Mouse (Mus musculus): ENCODE measurements at regions not wholly inside any gene's neighbourhood (a gene's known extent, or its start where the extent isn't known, plus 50 kb on each side); places are given as distances from the start of the nearest gene placed in this dataset.

GRCm38 (mm10) chr3:61064720-61065119 lies 62.1 kb downstream of the P2ry1 start:
- no peak overlapping the region for H3K9ac ChIP-seq (ENCODE audit: low read depth, low read length)
- no peaks in the 10 kb centered on the region for H3K4me1 ChIP-seq (ENCODE audit: control insufficient read depth, insufficient read depth, low read length)
- no peak for ATAC-seq
- H3K4me2 ChIP-seq (ENCODE audit: low read length) = no peak overlapping the region
- H3K9me3 ChIP-seq (replicated peaks; ENCODE audit: control insufficient read depth, low read length, poor library complexity, severe bottlenecking) = no peaks in the 10 kb centered on the region
- H3K4me3 ChIP-seq (ENCODE audit: low read depth, low read length) = no peak overlapping the region
- no peaks in the 10 kb centered on the region for H3K27me3 ChIP-seq (ENCODE audit: control insufficient read depth, insufficient read depth, low read depth, low read length)
- no peak overlapping the region for H3K27ac ChIP-seq (ENCODE audit: low read length)
- 83% methylated on average over 1 of the region's 1 CpGs for WGBS
- H3K36me3 ChIP-seq (ENCODE audit: control insufficient read depth, insufficient read depth, low read length) = no peaks in the 10 kb centered on the region

GRCm38 (mm10) chr3:61067067-61067466 lies 64.5 kb downstream of the P2ry1 start:
- H3K4me1 ChIP-seq (ENCODE audit: control insufficient read depth, insufficient read depth, low read length) = no peaks in the 10 kb centered on the region
- no peaks in the 10 kb centered on the region for H3K27me3 ChIP-seq (ENCODE audit: control insufficient read depth, insufficient read depth, low read depth, low read length)
- H3K27ac ChIP-seq (ENCODE audit: low read length) = no peak overlapping the region
- no peak overlapping the region for H3K4me3 ChIP-seq (ENCODE audit: low read depth, low read length)
- no peaks in the 10 kb centered on the region for H3K36me3 ChIP-seq (ENCODE audit: control insufficient read depth, insufficient read depth, low read length)
- ATAC-seq = no peak
- no peak overlapping the region for H3K4me2 ChIP-seq (ENCODE audit: low read length)
- no peak overlapping the region for H3K9ac ChIP-seq (ENCODE audit: low read depth, low read length)
- WGBS = 44% methylated on average over 1 of the region's 1 CpGs
- H3K9me3 ChIP-seq (replicated peaks; ENCODE audit: control insufficient read depth, low read length, poor library complexity, severe bottlenecking) = no peaks in the 10 kb centered on the region

- Histone ChIP-seq H3K4me1 (ENCODE audit: control insufficient read depth, insufficient read depth, low read length) (no peaks in the 10 kb centered on the region), H3K27me3 (ENCODE audit: control insufficient read depth, insufficient read depth, low read depth, low read length) (no peaks in the 10 kb centered on the region), H3K9me3 (replicated peaks; ENCODE audit: control insufficient read depth, low read length, poor library complexity, severe bottlenecking) (no peaks in the 10 kb centered on the region), H3K4me2 (ENCODE audit: low read length) (no peak overlapping the region), H3K4me3 (ENCODE audit: low read depth, low read length) (no peak overlapping the region), H3K36me3 (ENCODE audit: control insufficient read depth, insufficient read depth, low read length) (no peaks in the 10 kb centered on the region), H3K9ac (ENCODE audit: low read depth, low read length) (no peak overlapping the region), H3K27ac (ENCODE audit: low read length) (no peak overlapping the region)
- ATAC-seq = no peak
These were observed 65.6 kb downstream of the P2ry1 start for GRCm38 (mm10) chr3:61068229-61068628.

GRCm38 (mm10) chr3:61071041-61071440 lies 68.4 kb downstream of the P2ry1 start:
- ATAC-seq = no peak

GRCm38 (mm10) chr3:61072330-61072729 lies 69.7 kb downstream of the P2ry1 start:
- no peaks in the 10 kb centered on the region for H3K36me3 ChIP-seq (ENCODE audit: control insufficient read depth, insufficient read depth, low read length)
- 94% methylated on average over 1 of the region's 1 CpGs for WGBS
- no peak overlapping the region for H3K4me2 ChIP-seq (ENCODE audit: low read length)
- no peak overlapping the region for H3K4me3 ChIP-seq (ENCODE audit: low read depth, low read length)
- no peak for ATAC-seq
- no peaks in the 10 kb centered on the region for H3K9me3 ChIP-seq (replicated peaks; ENCODE audit: control insufficient read depth, low read length, poor library complexity, severe bottlenecking)
- no peak overlapping the region for H3K27ac ChIP-seq (ENCODE audit: low read length)
- H3K4me1 ChIP-seq (ENCODE audit: control insufficient read depth, insufficient read depth, low read length) = no peaks in the 10 kb centered on the region
- H3K9ac ChIP-seq (ENCODE audit: low read depth, low read length) = no peak overlapping the region
- no peaks in the 10 kb centered on the region for H3K27me3 ChIP-seq (ENCODE audit: control insufficient read depth, insufficient read depth, low read depth, low read length)

More at GRCm38 (mm10) chr3:61071041-61071440, 68.4 kb downstream of the P2ry1 start:
- H3K4me1 ChIP-seq (ENCODE audit: control insufficient read depth, insufficient read depth, low read length) = no peaks in the 10 kb centered on the region
- H3K27me3 ChIP-seq (ENCODE audit: control insufficient read depth, insufficient read depth, low read depth, low read length) = no peaks in the 10 kb centered on the region
- H3K4me2 ChIP-seq (ENCODE audit: low read length) = no peak overlapping the region
- no peak overlapping the region for H3K27ac ChIP-seq (ENCODE audit: low read length)
- no peaks in the 10 kb centered on the region for H3K36me3 ChIP-seq (ENCODE audit: control insufficient read depth, insufficient read depth, low read length)
- WGBS = 96% methylated on average over 1 of the region's 1 CpGs
- no peak overlapping the region for H3K9ac ChIP-seq (ENCODE audit: low read depth, low read length)
- H3K9me3 ChIP-seq (replicated peaks; ENCODE audit: control insufficient read depth, low read length, poor library complexity, severe bottlenecking) = no peaks in the 10 kb centered on the region
- H3K4me3 ChIP-seq (ENCODE audit: low read depth, low read length) = no peak overlapping the region

GRCm38 (mm10) chr3:61073103-61073502 lies 70.5 kb downstream of the P2ry1 start:
- no peak overlapping the region for H3K9ac ChIP-seq (ENCODE audit: low read depth, low read length)
- 96% methylated on average over 1 of the region's 1 CpGs for WGBS
- H3K36me3 ChIP-seq (ENCODE audit: control insufficient read depth, insufficient read depth, low read length) = no peaks in the 10 kb centered on the region
- H3K4me2 ChIP-seq (ENCODE audit: low read length) = no peak overlapping the region
- H3K4me3 ChIP-seq (ENCODE audit: low read depth, low read length) = no peak overlapping the region
- no peak overlapping the region for H3K27ac ChIP-seq (ENCODE audit: low read length)
- H3K4me1 ChIP-seq (ENCODE audit: control insufficient read depth, insufficient read depth, low read length) = no peaks in the 10 kb centered on the region
- no peaks in the 10 kb centered on the region for H3K9me3 ChIP-seq (replicated peaks; ENCODE audit: control insufficient read depth, low read length, poor library complexity, severe bottlenecking)
- ATAC-seq = no peak
- no peaks in the 10 kb centered on the region for H3K27me3 ChIP-seq (ENCODE audit: control insufficient read depth, insufficient read depth, low read depth, low read length)

- Histone ChIP-seq H3K4me2 (ENCODE audit: low read length) (no peak overlapping the region), H3K36me3 (ENCODE audit: control insufficient read depth, insufficient read depth, low read length) (no peaks in the 10 kb centered on the region), H3K4me1 (ENCODE audit: control insufficient read depth, insufficient read depth, low read length) (no peaks in the 10 kb centered on the region), H3K27me3 (ENCODE audit: control insufficient read depth, insufficient read depth, low read depth, low read length) (no peaks in the 10 kb centered on the region), H3K9me3 (replicated peaks; ENCODE audit: control insufficient read depth, low read length, poor library complexity, severe bottlenecking) (no peaks in the 10 kb centered on the region), H3K4me3 (ENCODE audit: low read depth, low read length) (no peak overlapping the region), H3K27ac (ENCODE audit: low read length) (no peak overlapping the region), H3K9ac (ENCODE audit: low read depth, low read length) (no peak overlapping the region)
- 92% methylated on average over 4 of the region's 4 CpGs for WGBS
- no peak for ATAC-seq
These were observed 71.2 kb downstream of the P2ry1 start for GRCm38 (mm10) chr3:61073806-61074205.

GRCm38 (mm10) chr3:61075839-61076238 lies 73.2 kb downstream of the P2ry1 start:
- Histone ChIP-seq H3K27me3 (ENCODE audit: control insufficient read depth, insufficient read depth, low read depth, low read length) (no peaks in the 10 kb centered on the region), H3K4me3 (ENCODE audit: low read depth, low read length) (no peak overlapping the region), H3K9ac (ENCODE audit: low read depth, low read length) (no peak overlapping the region), H3K36me3 (ENCODE audit: control insufficient read depth, insufficient read depth, low read length) (no peaks in the 10 kb centered on the region), H3K9me3 (replicated peaks; ENCODE audit: control insufficient read depth, low read length, poor library complexity, severe bottlenecking) (no peaks in the 10 kb centered on the region), H3K27ac (ENCODE audit: low read length) (no peak overlapping the region), H3K4me2 (ENCODE audit: low read length) (no peak overlapping the region), H3K4me1 (ENCODE audit: control insufficient read depth, insufficient read depth, low read length) (no peaks in the 10 kb centered on the region)
- 68% methylated on average over 2 of the region's 2 CpGs for WGBS
- ATAC-seq = no peak

- Histone ChIP-seq H3K27ac (ENCODE audit: low read length) (no peak overlapping the region), H3K4me1 (ENCODE audit: control insufficient read depth, insufficient read depth, low read length) (no peaks in the 10 kb centered on the region), H3K36me3 (ENCODE audit: control insufficient read depth, insufficient read depth, low read length) (no peaks in the 10 kb centered on the region), H3K9me3 (replicated peaks; ENCODE audit: control insufficient read depth, low read length, poor library complexity, severe bottlenecking) (no peaks in the 10 kb centered on the region), H3K4me3 (ENCODE audit: low read depth, low read length) (no peak overlapping the region), H3K4me2 (ENCODE audit: low read length) (no peak overlapping the region), H3K27me3 (ENCODE audit: control insufficient read depth, insufficient read depth, low read depth, low read length) (no peaks in the 10 kb centered on the region), H3K9ac (ENCODE audit: low read depth, low read length) (no peak overlapping the region)
- 82% methylated on average over 1 of the region's 1 CpGs for WGBS
- ATAC-seq = no peak
These were observed 87.3 kb downstream of the P2ry1 start for GRCm38 (mm10) chr3:61089931-61090330.

- Histone ChIP-seq H3K4me2 (ENCODE audit: low read length) (no peak overlapping the region), H3K4me3 (ENCODE audit: low read depth, low read length) (no peak overlapping the region), H3K27ac (ENCODE audit: low read length) (no peak overlapping the region), H3K9me3 (replicated peaks; ENCODE audit: control insufficient read depth, low read length, poor library complexity, severe bottlenecking) (no peaks in the 10 kb centered on the region), H3K9ac (ENCODE audit: low read depth, low read length) (no peak overlapping the region), H3K27me3 (ENCODE audit: control insufficient read depth, insufficient read depth, low read depth, low read length) (no peaks in the 10 kb centered on the region), H3K4me1 (ENCODE audit: control insufficient read depth, insufficient read depth, low read length) (no peaks in the 10 kb centered on the region), H3K36me3 (ENCODE audit: control insufficient read depth, insufficient read depth, low read length) (no peaks in the 10 kb centered on the region)
- whole genome bisulfite sequencing = 96% methylated on average over 2 of the region's 2 CpGs
- ATAC-seq = no peak
These were observed 89.4 kb downstream of the P2ry1 start for GRCm38 (mm10) chr3:61092031-61092430.

Data from midbrain, embryonic 16.5 days (tissue).